Mouse (Mus musculus) intestine, postnatal 0 days (tissue): Measurements from ENCODE around the gene Zfp652. TPM values are rescaled to one million over a fixed set of nuclear protein-coding genes. Genes with fewer than 3 reads are reported as not detected.

Experiments used
- ATAC-seq: fragments of 200-750 bp; cut with Nextera tagmentation; 2 replicates; pipeline ENCODE4 v1.8.0; 2017; ENCODE audit warnings: mild to moderate bottlenecking, moderate TSS enrichment, moderate library complexity
- H3K27ac ChIP-seq: fragments of 300-500 bp; sonication (generic); 2 replicates; pipeline ENCODE4 v1.5.1; 2014; ENCODE audit warnings: mild to moderate bottlenecking, low read depth, low read length, moderate library complexity
- H3K27me3 ChIP-seq: fragments of 300-500 bp; sonication (generic); replicated peaks from 2 replicates; pipeline ENCODE4 v1.6.1; 2014; ENCODE audit warnings: low read length, mixed read lengths; ENCODE audit not compliant: control insufficient read depth, insufficient read depth
- H3K36me3 ChIP-seq: fragments of 300-500 bp; sonication (generic); 2 replicates; pipeline ENCODE4 v1.6.1; 2014; ENCODE audit warnings: mild to moderate bottlenecking, moderate library complexity; ENCODE audit not compliant: control insufficient read depth, insufficient read depth
- H3K4me1 ChIP-seq: fragments of 300-500 bp; sonication (generic); replicated peaks from 2 replicates; pipeline ENCODE4 v1.6.1; 2014; ENCODE audit warnings: antibody characterized with exemption, low read length, mixed read lengths; ENCODE audit not compliant: control insufficient read depth, insufficient read depth
- H3K4me2 ChIP-seq: fragments of 300-500 bp; sonication (generic); replicated peaks from 2 replicates; pipeline ENCODE4 v1.6.1; 2014; ENCODE audit warnings: low read depth, mild to moderate bottlenecking, moderate library complexity
- H3K4me3 ChIP-seq: fragments of 300-500 bp; sonication (generic); 2 replicates; pipeline ENCODE4 v1.5.1; 2014; ENCODE audit warnings: low read depth, low read length
- H3K9ac ChIP-seq: fragments of 300-500 bp; sonication (generic); 2 replicates; pipeline ENCODE4 v1.6.1; 2014; ENCODE audit warnings: mild to moderate bottlenecking, low read depth, low read length
- H3K9me3 ChIP-seq: fragments of 300-500 bp; sonication (generic); 2 replicates; pipeline ENCODE4 v1.6.1; 2016; ENCODE audit warnings: mixed run types; ENCODE audit not compliant: control insufficient read depth
- CTCF ChIP-seq: sonication (generic); IDR thresholded peaks from 2 replicates; pipeline ENCODE4 v1.5.1; 2016; ENCODE audit warnings: low read depth, mild to moderate bottlenecking, control low read depth, antibody characterized with exemption, moderate library complexity
- WGBS: fragments of 180-500 bp; shearing (Covaris S2); extraction: QIAGEN DNeasy Blood & Tissue Kit; methylation state at CpG from one replicate; pipeline ENCODE4 v1.1.7; 2014; 5-methylcytosine and 5-hydroxymethylcytosine counted together
- polyA plus RNA-seq: library from polyadenylated mRNA; unstranded; fragments of >200 nt; fragmentation: Nextera tagmentation; extraction: Ambion mirVana; gene quantifications from 2 replicates; pipeline ENCODE4 v1.2.1, GENCODE M21; 2015

Gene Zfp652
- polyA plus RNA-seq, 1 experiment from 2014 or later = 7.9 TPM

GRCm38 (mm10) chr11:95716136-95716535 lies 3.7 kb downstream of the Zfp652 start:
- Histone ChIP-seq H3K36me3 (no peaks in the 10 kb centered on the region), H3K4me2 (no peak overlapping the region), H3K27ac (no peak overlapping the region), H3K9me3 (no peaks in the 10 kb centered on the region), H3K4me1 (0 out of 2 replicates have a peak, but pooled peaks cover 2% of the 10 kb centered on the region), H3K4me3 (no peak overlapping the region), H3K27me3 (no peaks in the 10 kb centered on the region), H3K9ac (no peak overlapping the region)
- TF ChIP-seq CTCF = no peak
- 54% methylated on average over 8 of the region's 8 CpGs for WGBS
- ATAC-seq = no peak

- Histone ChIP-seq H3K4me3 (no peak overlapping the region), H3K4me2 (no peak overlapping the region), H3K9ac (no peak overlapping the region), H3K27me3 (no peaks in the 10 kb centered on the region), H3K9me3 (no peaks in the 10 kb centered on the region), H3K27ac (no peak overlapping the region), H3K36me3 (no peaks in the 10 kb centered on the region), H3K4me1 (0 out of 2 replicates have a peak, but pooled peaks cover 2% of the 10 kb centered on the region)
- no peak for TF ChIP-seq CTCF
- 52% methylated on average over 3 of the region's 3 CpGs for whole genome bisulfite sequencing
- ATAC-seq = no peak
Measured at GRCm38 (mm10) chr11:95719356-95719755, 6.9 kb downstream of the Zfp652 start.

GRCm38 (mm10) chr11:95723287-95723686 lies 10.8 kb downstream of the Zfp652 start, which contains the start of gene B130006D01Rik:
B130006D01Rik (plus strand) TSS chr11:95723587.
- ATAC-seq = no peak
- no peak for TF ChIP-seq CTCF
- Histone ChIP-seq H3K27me3 (no peaks in the 10 kb centered on the region), H3K36me3 (no peaks in the 10 kb centered on the region), H3K9ac (no peak within 1 kb of the TSS), H3K9me3 (no peaks in the 10 kb centered on the region), H3K4me1 (peaks cover 6% of the 10 kb centered on the region; the same call in 1 of the 2 replicates), H3K4me2 (no peak within 1 kb of the TSS), H3K27ac (no peak within 1 kb of the TSS), H3K4me3 (no peak within 1 kb of the TSS)
- WGBS = 85% methylated on average over 5 of the region's 5 CpGs

- H3K4me2 ChIP-seq = no peak overlapping the region
- peaks cover 6% of the 10 kb centered on the region; the same call in 1 of the 2 replicates for H3K4me1 ChIP-seq
Measured at GRCm38 (mm10) chr11:95724466-95724865, 12.0 kb downstream of the Zfp652 start.

GRCm38 (mm10) chr11:95726156-95726555 lies 13.7 kb downstream of the Zfp652 start:
- TF ChIP-seq CTCF = no peak
- no peak for ATAC-seq
- H3K36me3 ChIP-seq = no peaks in the 10 kb centered on the region
- H3K4me2 ChIP-seq = no peak overlapping the region
- H3K27me3 ChIP-seq = no peaks in the 10 kb centered on the region
- peaks cover 6% of the 10 kb centered on the region; the same call in 1 of the 2 replicates for H3K4me1 ChIP-seq
- H3K27ac ChIP-seq = no peak overlapping the region
- H3K9me3 ChIP-seq = no peaks in the 10 kb centered on the region
- H3K9ac ChIP-seq = no peak overlapping the region
- 61% methylated on average over 4 of the region's 4 CpGs for WGBS
- H3K4me3 ChIP-seq = no peak overlapping the region

More at GRCm38 (mm10) chr11:95724466-95724865, 12.0 kb downstream of the Zfp652 start:
- no peak for TF ChIP-seq CTCF
- Histone ChIP-seq H3K9me3 (no peaks in the 10 kb centered on the region), H3K27me3 (no peaks in the 10 kb centered on the region), H3K9ac (no peak overlapping the region), H3K27ac (no peak overlapping the region), H3K4me3 (no peak overlapping the region), H3K36me3 (no peaks in the 10 kb centered on the region)
- WGBS = 91% methylated on average over 4 of the region's 4 CpGs
- no peak for ATAC-seq

- no peak overlapping the region for H3K4me2 ChIP-seq
- no peaks in the 10 kb centered on the region for H3K27me3 ChIP-seq
- H3K4me1 ChIP-seq = peaks cover 6% of the 10 kb centered on the region; the same call in 1 of the 2 replicates
- no peak overlapping the region for H3K9ac ChIP-seq
- WGBS = 64% methylated on average over 5 of the region's 5 CpGs
- TF ChIP-seq CTCF = no peak
- H3K9me3 ChIP-seq = no peaks in the 10 kb centered on the region
- ATAC-seq = no peak
- H3K4me3 ChIP-seq = no peak overlapping the region
- no peaks in the 10 kb centered on the region for H3K36me3 ChIP-seq
- H3K27ac ChIP-seq = no peak overlapping the region
Measured at GRCm38 (mm10) chr11:95727947-95728346, 15.5 kb downstream of the Zfp652 start.
